Mouse (Mus musculus): ENCODE results near the gene Fbxo17.

DNA sequence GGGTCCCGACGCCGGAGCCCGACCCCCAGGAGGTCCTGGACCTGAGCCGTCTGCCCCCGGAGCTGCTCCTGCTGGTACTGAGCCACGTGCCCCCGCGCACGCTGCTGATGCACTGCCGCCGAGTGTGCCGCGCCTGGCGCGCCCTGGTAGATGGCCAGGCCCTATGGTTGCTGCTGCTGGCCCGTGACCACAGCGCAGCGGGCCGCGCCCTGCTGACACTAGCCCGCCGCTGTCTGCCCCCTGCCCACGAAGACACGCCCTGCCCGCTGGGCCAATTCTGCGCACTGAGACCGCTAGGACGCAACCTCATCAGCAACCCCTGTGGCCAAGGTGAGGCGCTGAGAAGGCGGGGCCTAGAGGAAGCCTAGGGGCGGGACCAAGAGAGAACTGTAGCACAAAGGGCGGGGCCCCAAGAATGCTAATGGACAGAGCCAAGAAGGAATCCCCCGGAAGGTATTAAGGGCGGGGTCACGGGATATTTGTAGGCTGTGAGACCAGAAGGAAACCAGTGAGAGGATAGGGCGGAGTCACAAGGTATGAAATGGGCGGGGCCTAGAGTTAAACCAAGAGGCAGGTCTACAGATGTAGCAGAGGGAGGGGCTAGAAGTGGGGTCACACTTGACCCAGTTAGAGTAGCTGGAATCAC is 23.2 kb upstream of the Fbxo17 start:
- no peak for TF ChIP-seq CTCF (IDR thresholded peaks at IDR 0.05; ENCODE audit: low read depth, low read length)
- no peak for TF ChIP-seq POLR2AphosphoS5 (IDR thresholded peaks at IDR 0.05; ENCODE audit: insufficient replicate concordance, low read depth, low read length)
- TF ChIP-seq GATA2 (IDR thresholded peaks at IDR 0.05; ENCODE audit: borderline replicate concordance, low read depth, low read length): no peak
